Mouse (Mus musculus) kidney, embryonic 15.5 days (tissue): ENCODE results near the gene Rasgrf1. TPM values are rescaled to one million over a fixed set of nuclear protein-coding genes. Genes with fewer than 3 reads are reported as not detected.
A peak's percentile ranks its signal among the peaks of the same experiment; 100 is the strongest.
"Not testable (repeated sequence)": the region's sequence is repeated elsewhere in the genome, so short reads cannot be mapped to it uniquely, and the experiment has no call there.

ENCODE experiments used
- ATAC-seq: fragments of 200-750 bp; cut with Nextera tagmentation; replicated peaks from 2 replicates; pipeline ENCODE4 v1.8.0; 2017; ENCODE audit warnings: moderate TSS enrichment; ENCODE audit not compliant: low FRiP score
- H3K27ac ChIP-seq: fragments of 300-500 bp; sonication (generic); 2 replicates; pipeline ENCODE4 v1.5.1; 2015; ENCODE audit warnings: mild to moderate bottlenecking, inconsistent platforms
- H3K27me3 ChIP-seq: fragments of 300-500 bp; sonication (generic); 2 replicates; pipeline ENCODE4 v1.6.1; 2015; ENCODE audit warnings: inconsistent platforms
- H3K36me3 ChIP-seq: fragments of 300-500 bp; sonication (generic); 2 replicates; pipeline ENCODE4 v1.6.1; 2015; ENCODE audit warnings: inconsistent platforms
- H3K4me1 ChIP-seq: fragments of 300-500 bp; sonication (generic); 2 replicates; pipeline ENCODE4 v1.6.1; 2015; ENCODE audit warnings: inconsistent platforms
- H3K4me2 ChIP-seq: fragments of 300-500 bp; sonication (generic); 2 replicates; pipeline ENCODE4 v1.6.1; 2015; ENCODE audit warnings: moderate library complexity, mild to moderate bottlenecking, inconsistent platforms
- H3K4me3 ChIP-seq: fragments of 300-500 bp; sonication (generic); replicated peaks from 2 replicates; pipeline ENCODE4 v1.5.1; 2015; ENCODE audit warnings: mild to moderate bottlenecking, inconsistent platforms
- H3K9ac ChIP-seq: fragments of 300-500 bp; sonication (generic); 2 replicates; pipeline ENCODE4 v1.6.1; 2015; ENCODE audit warnings: mild to moderate bottlenecking, inconsistent platforms
- H3K9me3 ChIP-seq: fragments of 300-500 bp; sonication (generic); replicated peaks from 2 replicates; pipeline ENCODE4 v1.6.1; 2016; ENCODE audit warnings: inconsistent platforms
- WGBS: fragments of 180-500 bp; shearing (Covaris S2); methylation state at CpG from one replicate; pipeline ENCODE4 v1.1.7; 2015; ENCODE audit warnings: mixed read lengths; 5-methylcytosine and 5-hydroxymethylcytosine counted together
- polyA plus RNA-seq: library from polyadenylated mRNA; unstranded; fragments of >200 nt; fragmentation: Nextera tagmentation; extraction: Ambion mirVana; gene quantifications from 2 replicates; pipeline ENCODE4 v1.2.1, GENCODE M21; 2015

Gene Rasgrf1
- polyA plus RNA-seq, 1 experiment from 2014 or later, result 0.14 TPM

GRCm38 (mm10) chr9:90020866-90021265 is 111.2 kb downstream of the Rasgrf1 start:
- Histone ChIP-seq H3K27me3 (no peaks in the 10 kb centered on the region), H3K36me3 (no peaks in the 10 kb centered on the region), H3K27ac (no peak overlapping the region), H3K4me1 (no peaks in the 10 kb centered on the region), H3K9me3 (no peaks in the 10 kb centered on the region), H3K4me2 (no peak overlapping the region), H3K4me3 (no peak overlapping the region), H3K9ac (no peak overlapping the region)
- WGBS, result 78% methylated on average over 6 of the region's 6 CpGs
- ATAC-seq, result no peak

GRCm38 (mm10) chr9:90021442-90021841 is 111.7 kb downstream of the Rasgrf1 start:
- Histone ChIP-seq H3K9ac (no peak overlapping the region), H3K4me1 (no peaks in the 10 kb centered on the region), H3K4me2 (no peak overlapping the region), H3K27ac (no peak overlapping the region), H3K9me3 (no peaks in the 10 kb centered on the region), H3K27me3 (no peaks in the 10 kb centered on the region), H3K4me3 (no peak overlapping the region), H3K36me3 (no peaks in the 10 kb centered on the region)
- ATAC-seq, result no peak
- 83% methylated on average over 4 of the region's 4 CpGs for WGBS

DNA sequence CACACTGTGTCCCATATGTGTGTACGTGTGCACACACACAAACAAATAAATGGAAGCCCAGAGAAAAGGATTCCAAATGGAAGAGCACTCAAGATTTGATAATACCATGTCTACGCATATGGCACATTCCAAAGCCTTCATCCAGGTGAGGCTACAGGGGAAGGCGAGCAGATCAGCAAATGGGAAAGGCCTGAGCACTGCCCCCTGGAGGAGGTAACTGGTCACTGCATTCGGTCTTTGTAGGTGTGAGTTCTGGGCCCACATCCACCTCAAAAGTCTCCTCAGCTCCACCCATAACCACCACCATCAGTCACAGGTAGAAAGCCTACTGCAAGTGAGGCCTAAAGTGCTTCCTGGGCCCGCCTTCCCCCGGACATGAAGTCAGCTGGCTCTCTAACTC is 118.0 kb downstream of the Rasgrf1 start:
- H3K4me3 ChIP-seq, result no peak overlapping the region
- no peaks in the 10 kb centered on the region for H3K36me3 ChIP-seq
- H3K27ac ChIP-seq, result no peak overlapping the region
- no peak overlapping the region for H3K9ac ChIP-seq
- no peak for ATAC-seq
- no peaks in the 10 kb centered on the region for H3K9me3 ChIP-seq
- no peak overlapping the region for H3K4me2 ChIP-seq
- WGBS, result 92% methylated on average over 6 of the region's 6 CpGs
- H3K4me1 ChIP-seq, result no peaks in the 10 kb centered on the region
- no peaks in the 10 kb centered on the region for H3K27me3 ChIP-seq

DNA sequence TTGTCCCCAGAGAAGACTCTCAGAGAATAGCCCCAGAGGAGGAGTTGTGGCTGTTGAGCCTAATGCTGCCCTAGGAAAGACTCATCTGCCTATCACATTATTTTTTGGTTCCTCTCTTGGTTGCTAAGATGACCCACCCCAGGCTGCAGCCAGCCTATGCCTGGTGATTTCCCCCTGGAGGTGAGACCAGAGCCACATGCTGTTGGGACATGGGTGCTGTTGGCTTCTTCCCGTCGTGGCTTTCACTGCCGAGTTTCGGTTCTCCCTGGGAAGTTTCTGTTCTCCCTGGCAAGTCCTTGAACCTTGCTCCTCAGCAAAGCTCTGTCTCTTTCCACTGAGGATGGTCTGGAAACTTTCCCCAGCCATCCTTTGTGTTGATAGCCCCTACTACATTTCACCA is 124.2 kb downstream of the Rasgrf1 start:
- no peak for ATAC-seq
- H3K4me1 ChIP-seq, result no peaks in the 10 kb centered on the region
- H3K27ac ChIP-seq, result no peak overlapping the region
- H3K27me3 ChIP-seq, result no peaks in the 10 kb centered on the region
- H3K36me3 ChIP-seq, result no peaks in the 10 kb centered on the region
- H3K4me2 ChIP-seq, result no peak overlapping the region
- 86% methylated on average over 4 of the region's 4 CpGs for WGBS
- no peaks in the 10 kb centered on the region for H3K9me3 ChIP-seq
- no peak overlapping the region for H3K9ac ChIP-seq
- no peak overlapping the region for H3K4me3 ChIP-seq

GRCm38 (mm10) chr9:90035168-90035567 is 125.5 kb downstream of the Rasgrf1 start:
- Histone ChIP-seq H3K9ac (no peak overlapping the region), H3K4me3 (no peak overlapping the region), H3K4me1 (no peaks in the 10 kb centered on the region), H3K36me3 (no peaks in the 10 kb centered on the region), H3K27ac (no peak overlapping the region), H3K4me2 (no peak overlapping the region), H3K9me3 (no peaks in the 10 kb centered on the region), H3K27me3 (no peaks in the 10 kb centered on the region)
- no peak for ATAC-seq
- 78% methylated on average over 2 of the region's 2 CpGs for WGBS

DNA sequence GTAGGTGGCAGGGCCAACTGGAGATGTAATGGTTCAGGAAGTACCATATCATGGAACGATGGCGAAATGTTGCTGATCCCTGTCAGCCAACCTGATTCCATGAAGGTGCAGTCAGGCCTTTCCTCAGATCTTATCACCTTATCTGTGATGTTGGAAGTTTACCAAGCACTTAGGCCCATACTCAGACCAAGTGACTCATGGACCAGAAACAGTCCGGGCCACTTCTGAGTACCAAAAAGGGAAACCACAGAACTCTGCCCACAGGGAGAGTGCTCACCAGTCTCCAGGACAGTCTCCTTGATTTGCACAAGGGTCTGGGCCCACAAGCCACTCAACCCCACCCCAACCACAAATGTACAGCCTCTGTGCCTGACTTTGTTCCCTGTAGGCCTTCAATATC is 126.1 kb downstream of the Rasgrf1 start:
- no peaks in the 10 kb centered on the region for H3K9me3 ChIP-seq
- H3K9ac ChIP-seq, result no peak overlapping the region
- no peak overlapping the region for H3K27ac ChIP-seq
- H3K4me1 ChIP-seq, result no peaks in the 10 kb centered on the region
- H3K4me2 ChIP-seq, result no peak overlapping the region
- no peaks in the 10 kb centered on the region for H3K36me3 ChIP-seq
- no peak for ATAC-seq
- 80% methylated on average over 3 of the region's 3 CpGs for WGBS
- H3K27me3 ChIP-seq, result no peaks in the 10 kb centered on the region
- no peak overlapping the region for H3K4me3 ChIP-seq

DNA sequence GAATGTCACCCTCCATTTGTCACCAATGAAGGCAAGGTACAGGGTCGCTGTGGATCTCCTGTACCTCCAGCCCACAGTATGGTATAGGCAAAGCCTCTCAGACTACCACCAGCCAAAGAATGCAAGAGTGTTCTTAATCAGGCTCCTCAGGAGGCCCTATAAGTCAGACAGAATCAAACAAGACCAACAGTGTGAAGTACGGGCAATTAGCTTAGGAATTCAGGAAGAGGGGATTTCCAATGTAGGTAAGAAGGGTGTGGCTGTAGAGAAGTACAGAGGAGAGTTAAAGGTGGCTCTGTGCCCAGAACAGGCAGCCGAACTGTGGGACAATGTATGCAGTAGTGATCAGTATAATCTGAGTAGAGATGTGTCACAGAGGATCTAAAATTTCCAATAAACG is 126.6 kb downstream of the Rasgrf1 start:
- no peak overlapping the region for H3K4me2 ChIP-seq
- H3K4me3 ChIP-seq, result no peak overlapping the region
- no peak overlapping the region for H3K27ac ChIP-seq
- H3K27me3 ChIP-seq, result no peaks in the 10 kb centered on the region
- H3K36me3 ChIP-seq, result no peaks in the 10 kb centered on the region
- WGBS, result 75% methylated on average over 4 of the region's 4 CpGs
- ATAC-seq, result no peak
- H3K9me3 ChIP-seq, result no peaks in the 10 kb centered on the region
- H3K9ac ChIP-seq, result no peak overlapping the region
- no peaks in the 10 kb centered on the region for H3K4me1 ChIP-seq

DNA sequence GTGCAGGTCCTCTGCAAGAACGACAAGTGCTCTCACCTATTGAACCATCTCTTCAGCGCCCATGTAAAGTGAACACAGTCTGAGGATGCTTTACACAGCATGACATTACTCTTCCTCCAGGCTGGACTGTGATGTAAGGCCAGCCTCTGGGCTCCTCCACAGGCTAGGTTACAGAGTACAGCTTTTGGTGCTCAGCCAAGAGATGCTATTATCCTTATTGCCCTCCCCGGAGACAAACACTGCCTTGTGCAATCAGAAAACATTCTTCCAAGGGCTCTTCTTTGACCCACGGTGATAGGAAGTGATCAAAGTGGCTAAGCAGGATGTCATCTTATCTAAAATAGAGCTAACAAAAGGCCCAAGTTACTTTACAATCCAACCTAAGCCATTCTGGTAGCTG is 128.8 kb downstream of the Rasgrf1 start:
- Histone ChIP-seq H3K4me1 (no peaks in the 10 kb centered on the region), H3K27ac (no peak overlapping the region), H3K4me2 (no peak overlapping the region), H3K4me3 (no peak overlapping the region), H3K9ac (no peak overlapping the region), H3K9me3 (no peaks in the 10 kb centered on the region), H3K27me3 (no peaks in the 10 kb centered on the region), H3K36me3 (no peaks in the 10 kb centered on the region)
- no peak for ATAC-seq
- 73% methylated on average over 4 of the region's 4 CpGs for WGBS

- no peak for ATAC-seq
- Histone ChIP-seq H3K27ac (no peak overlapping the region), H3K9ac (no peak overlapping the region), H3K36me3 (no peaks in the 10 kb centered on the region), H3K27me3 (no peaks in the 10 kb centered on the region), H3K4me1 (no peaks in the 10 kb centered on the region), H3K9me3 (0 out of 2 replicates have a peak, but pooled peaks cover 4% of the 10 kb centered on the region), H3K4me2 (no peak overlapping the region), H3K4me3 (no peak overlapping the region)
- WGBS, result 91% methylated on average over 2 of the region's 2 CpGs
Observed at GRCm38 (mm10) chr9:90040916-90041315, 131.2 kb downstream of the Rasgrf1 start.

DNA sequence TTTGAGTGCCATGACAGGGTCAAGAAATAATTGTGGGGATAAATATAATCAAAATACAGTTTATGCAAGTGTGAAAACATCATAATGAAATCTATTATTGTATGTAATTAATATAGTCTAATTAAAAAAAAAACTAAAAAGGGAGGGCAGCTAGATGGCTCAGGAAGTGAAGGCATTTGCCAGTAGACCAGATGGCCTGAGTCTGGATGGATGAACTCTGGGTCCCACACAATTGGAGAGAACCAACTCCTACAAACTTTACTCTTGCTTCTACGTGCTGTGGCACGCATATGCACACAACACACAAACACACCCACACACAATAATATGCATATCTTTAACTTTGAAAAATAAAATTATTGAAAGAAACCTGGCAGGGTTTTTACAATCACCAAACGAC is 131.8 kb downstream of the Rasgrf1 start:
- Histone ChIP-seq H3K4me1 (no peaks in the 10 kb centered on the region), H3K9me3 (0 out of 2 replicates have a peak, but pooled peaks cover 10% of the 10 kb centered on the region), H3K4me3 (no peak overlapping the region), H3K27ac (no peak overlapping the region), H3K36me3 (no peaks in the 10 kb centered on the region), H3K9ac (no peak overlapping the region), H3K27me3 (no peaks in the 10 kb centered on the region), H3K4me2 (no peak overlapping the region)
- ATAC-seq, result no peak
- WGBS, result 92% methylated on average over 3 of the region's 3 CpGs

DNA sequence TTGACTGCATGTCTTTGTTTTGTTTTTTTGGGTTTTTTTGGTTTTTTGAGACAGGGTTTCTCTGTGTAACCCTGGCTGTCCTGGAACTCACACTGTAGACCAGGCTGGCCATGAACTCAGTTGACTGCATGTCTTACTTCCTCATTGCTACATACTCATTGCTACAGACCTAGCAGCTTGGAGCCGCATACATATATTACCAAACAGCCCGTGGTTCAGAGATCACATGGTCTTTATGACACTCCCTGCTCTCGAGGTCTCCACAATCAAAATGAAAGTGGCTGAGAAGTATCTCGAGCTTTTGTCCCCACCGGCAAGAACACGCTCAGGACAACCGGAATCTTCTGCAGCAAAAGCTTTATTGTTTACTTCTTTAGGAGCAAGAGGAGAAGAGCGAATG is 133.2 kb downstream of the Rasgrf1 start:
- WGBS, result 91% methylated on average over 8 of the region's 8 CpGs
- not testable (repeated sequence) for H3K4me2 ChIP-seq, H3K36me3 ChIP-seq, H3K27ac ChIP-seq, H3K9ac ChIP-seq, H3K4me1 ChIP-seq, H3K4me3 ChIP-seq, H3K27me3 ChIP-seq, ATAC-seq
- 0 out of 2 replicates have a peak, but pooled peaks cover 10% of the 10 kb centered on the region for H3K9me3 ChIP-seq

GRCm38 (mm10) chr9:90045191-90045590 is 135.5 kb downstream of the Rasgrf1 start:
- Histone ChIP-seq H3K9me3 (0 out of 2 replicates have a peak, but pooled peaks cover 10% of the 10 kb centered on the region), H3K4me1 (no peaks in the 10 kb centered on the region), H3K9ac (no peak overlapping the region), H3K4me2 (no peak overlapping the region), H3K27me3 (no peaks in the 10 kb centered on the region), H3K4me3 (no peak overlapping the region), H3K27ac (no peak overlapping the region), H3K36me3 (no peaks in the 10 kb centered on the region)
- 91% methylated on average over 7 of the region's 7 CpGs for WGBS
- ATAC-seq, result no peak

DNA sequence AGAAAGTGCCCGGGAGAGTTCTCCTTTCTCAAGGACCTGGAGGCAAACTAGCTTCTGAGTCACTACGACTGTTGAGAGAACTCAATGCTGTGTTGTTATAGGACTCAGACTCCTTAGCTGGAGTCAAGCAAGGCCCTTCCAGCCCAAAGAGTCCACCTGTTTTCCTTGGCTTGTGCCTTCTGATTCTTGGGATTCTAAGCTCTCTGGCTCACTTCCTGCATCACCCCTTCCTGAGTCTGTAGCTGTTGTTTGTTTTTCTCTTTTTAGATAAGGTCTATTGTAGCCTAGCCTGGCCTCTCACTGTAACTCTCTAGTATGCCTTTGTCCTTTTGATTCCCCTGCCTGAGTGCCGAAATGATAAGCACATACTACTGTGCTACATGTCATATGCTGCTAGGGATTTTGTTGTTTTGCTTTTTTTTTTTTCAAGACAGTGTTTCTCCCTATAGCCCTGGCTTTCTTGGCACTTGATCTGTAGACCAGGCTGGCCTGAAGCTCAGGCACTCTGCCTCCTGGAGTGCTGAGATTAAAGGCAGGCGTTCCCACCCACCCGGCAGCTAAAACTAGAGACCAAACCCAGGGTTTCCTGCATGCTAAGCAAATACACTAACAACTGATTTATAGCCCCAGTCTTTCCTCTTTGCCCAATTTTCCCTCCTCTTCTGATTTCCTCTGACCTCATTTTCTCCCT is 138.4 kb downstream of the Rasgrf1 start:
- Histone ChIP-seq H3K4me1 (no peaks in the 10 kb centered on the region), H3K27ac (peak overlapping the region; percentile 60), H3K4me3 (no peak overlapping the region), H3K9ac (no peak overlapping the region), H3K27me3 (no peaks in the 10 kb centered on the region), H3K4me2 (no peak overlapping the region), H3K36me3 (no peaks in the 10 kb centered on the region), H3K9me3 (0 out of 2 replicates have a peak, but pooled peaks cover 10% of the 10 kb centered on the region)
- 38% methylated on average over 5 of the region's 5 CpGs for WGBS
- 0 out of 2 replicates have a peak, but pooled peaks have one; percentile 46 for ATAC-seq
